ENCODE assay signal across 8 mouse cellular contexts in genomic region chr11:94998041-94998531, GRCm38 (mm10). TPM values are rescaled to one million over a fixed set of nuclear protein-coding genes. Genes with fewer than 3 reads are reported as not detected.
DNase-seq lines count a peak whose midpoint lies in the region; ATAC-seq lines count a peak whose summit lies in the region.

No protein-coding gene starts in this region.

- 73% methylated on average over 16 of the region's 16 CpGs for WGBS in heart, embryonic 16.5 days

- no peak overlapping the region; the same call in 1 of the 2 replicates for H3K4me2 ChIP-seq in heart, embryonic 16.5 days (ENCODE audit: low read depth, low read length)

- peaks cover 55% of the 10 kb centered on the region for H3K4me1 ChIP-seq in heart, embryonic 16.5 days (ENCODE audit: control insufficient read depth, insufficient read depth, low read length)

- peak; percentile 49 for ATAC-seq in heart, embryonic 16.5 days (replicated peaks; ENCODE audit: extremely low read depth, insufficient read depth, low FRiP score)

- H3K9me3 ChIP-seq in heart, embryonic 16.5 days (replicated peaks; ENCODE audit: control insufficient read depth, low read length), result no peaks in the 10 kb centered on the region

- H3K36me3 ChIP-seq in heart, embryonic 16.5 days (ENCODE audit: control insufficient read depth, insufficient read depth), result peaks cover 33% of the 10 kb centered on the region

- H3K27ac ChIP-seq in heart, embryonic 16.5 days (ENCODE audit: low read length), result no peak overlapping the region

- H3K9ac ChIP-seq in heart, embryonic 16.5 days (ENCODE audit: low read length), result no peak overlapping the region

- DNase-seq in lung, adult 18-20 months, result peak; percentile 57 to 66
- no peak for DNase-seq in lung, postnatal 10 days
- peak; percentile 63 to 76 for DNase-seq in cerebellum, postnatal 10 days
- DNase-seq in liver, result peak; percentile 59
- peak; percentile 53 to 74 for DNase-seq in spleen, postnatal 4 days (ENCODE audit: low spot score in 2 of 2)
- no peak for DNase-seq in embryo, embryonic 10 days (ENCODE audit: low spot score)
- DNase-seq in gastrocnemius, postnatal 4 days (ENCODE audit: low spot score in 2 of 2), result no peak

- no peak overlapping the region for H3K4me3 ChIP-seq in heart, embryonic 16.5 days (ENCODE audit: low read length)

- no peaks in the 10 kb centered on the region for H3K27me3 ChIP-seq in heart, embryonic 16.5 days (ENCODE audit: control insufficient read depth, insufficient read depth, low read length)

RNA-seq across cellular contexts. Expression of gene Ppp1r9b, which starts 7.3 kb away (rescaled TPM):
- 5.8 and 6.4 TPM in 2 replicates for polyA plus RNA-seq in heart, embryonic 16.5 days (2015; fragmentation: Nextera tagmentation; extraction: Ambion mirVana)
- total RNA-seq in gastrocnemius, postnatal 4 days (2021), result 10 to 100 TPM; 64.9 to 69.2 TPM

RNA-seq across cellular contexts. Expression of gene Samd14, which starts 11.6 kb away (rescaled TPM):
- 8.6 and 9.0 TPM in 2 replicates for polyA plus RNA-seq in heart, embryonic 16.5 days (2015; fragmentation: Nextera tagmentation; extraction: Ambion mirVana)
- 10 to 100 TPM; 10.8 to 11.4 TPM for total RNA-seq in gastrocnemius, postnatal 4 days (2021)

RNA-seq across cellular contexts. Expression of gene Sgca, which starts 22.0 kb away (rescaled TPM):
- polyA plus RNA-seq in heart, embryonic 16.5 days (2015; fragmentation: Nextera tagmentation; extraction: Ambion mirVana), result 27.9 and 29.4 TPM in 2 replicates
- total RNA-seq in gastrocnemius, postnatal 4 days (2021), result 100 to 1,000 TPM; 169 to 222 TPM

RNA-seq across cellular contexts. Expression of gene Hils1, which starts 30.7 kb away (rescaled TPM):
- 0.33 TPM in 1 of 2 replicates, not detected in the other for polyA plus RNA-seq in heart, embryonic 16.5 days (2015; fragmentation: Nextera tagmentation; extraction: Ambion mirVana)
- not detected for total RNA-seq in gastrocnemius, postnatal 4 days (2021)

RNA-seq across cellular contexts. Expression of gene Pdk2, which starts 43.1 kb away (rescaled TPM):
- 141 and 148 TPM in 2 replicates for polyA plus RNA-seq in heart, embryonic 16.5 days (2015; fragmentation: Nextera tagmentation; extraction: Ambion mirVana)
- total RNA-seq in gastrocnemius, postnatal 4 days (2021), result 100 to 1,000 TPM; 254 to 274 TPM

Comparison
In these comparisons a context has a peak if more than half of its experiments do, and no peak if none do; other contexts are left out.
1. DNase-seq: peak in lung, adult 18-20 months (2 of 2), cerebellum, postnatal 10 days (2 of 2), liver (single experiment) and spleen, postnatal 4 days (2 of 2); none in lung, postnatal 10 days (single experiment), embryo, embryonic 10 days (single experiment) and gastrocnemius, postnatal 4 days (0 of 2).